Mouse (Mus musculus) cortical plate, adult 2 months (tissue): ENCODE data around the gene Gramd1a.

Experiments used
- CTCF ChIP-seq: fragments of 200-500 bp; IDR thresholded peaks from 2 replicates; pipeline ENCODE4 v1.5.1; 2011; ENCODE audit warnings: mild to moderate bottlenecking, control low read depth, low read length; ENCODE audit not compliant: insufficient read depth; ENCODE audit errors: extremely low read depth
- POLR2A ChIP-seq: fragments of 200-500 bp; IDR thresholded peaks from 2 replicates; pipeline ENCODE4 v1.6.1; 2011; ENCODE audit warnings: mild to moderate bottlenecking, low read length, control low read depth; ENCODE audit not compliant: insufficient read depth; ENCODE audit errors: extremely low read depth

- TF ChIP-seq CTCF (no peak), POLR2A (peak; percentile 47)
Measured at GRCm38 (mm10) chr7:31126851-31127724, 28.6 kb downstream of the Gramd1a start, which contains the start of gene Scn1b.
